Mouse (Mus musculus): ENCODE measurements around the gene Tm9sf4. TPM values are rescaled to one million over a fixed set of nuclear protein-coding genes. Genes with fewer than 3 reads are reported as not detected.
A peak's percentile ranks its signal among the peaks of the same experiment; 100 is the strongest.

Tm9sf4 gene
- total and polyA plus RNA-seq, 3 experiments = 35.2 to 109 (median 42.9) TPM

DNA sequence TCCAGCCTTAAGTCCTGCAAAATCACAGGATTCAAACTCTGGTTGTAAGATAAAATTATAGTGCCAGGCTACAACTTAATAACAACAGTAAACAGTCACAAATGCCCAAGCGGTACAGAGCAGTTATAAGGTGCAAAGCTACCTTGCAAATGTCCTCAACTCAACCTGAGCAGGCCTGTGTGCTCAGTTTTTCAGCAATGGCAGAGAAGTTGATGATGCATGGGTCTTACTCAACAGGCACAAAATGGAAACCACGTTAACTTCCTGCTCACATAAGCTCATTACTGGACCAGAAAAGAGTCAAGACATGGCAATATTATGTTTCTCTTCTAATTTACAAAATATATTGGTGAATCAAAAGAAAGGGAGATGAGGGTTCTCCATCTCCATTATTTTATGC, 61.5 kb downstream of the Tm9sf4 start:
- Histone ChIP-seq H3K36me3 (replicated peaks) (peaks cover 18% of the 10 kb centered on the region), H3K9me3 (replicated peaks) (no peaks in the 10 kb centered on the region), H3K4me3 (ENCODE audit: low read depth, low read length) (no peak overlapping the region), H3K27me3 (ENCODE audit: insufficient read depth, low read length) (no peaks in the 10 kb centered on the region), H3K4me1 (ENCODE audit: insufficient read depth, low read depth, low read length) (peaks cover 89% of the 10 kb centered on the region)
- DNase-seq (ENCODE audit: low spot score) (no peak), ATAC-seq (ENCODE audit: extremely low read depth, insufficient number of reproducible peaks, low FRiP score, poor library complexity, severe bottlenecking) (no peak)
- TF ChIP-seq GATA1 (IDR thresholded peaks at IDR 0.05; ENCODE audit: borderline replicate concordance, low read length) (no peak), POLR2AphosphoS5 (IDR thresholded peaks at IDR 0.05; ENCODE audit: insufficient replicate concordance, low read depth, low read length) (no peak), CTCF (IDR thresholded peaks at IDR 0.05; ENCODE audit: low read depth, low read length) (no peak), TAL1 (conservative IDR thresholded peaks at IDR 0.05; ENCODE audit: low read depth, low read length) (no peak), GATA2 (IDR thresholded peaks at IDR 0.05; ENCODE audit: borderline replicate concordance, low read depth, low read length) (no peak)

- no peaks in the 10 kb centered on the region for H3K9me3 ChIP-seq (replicated peaks)
- no peak for ATAC-seq (ENCODE audit: extremely low read depth, insufficient number of reproducible peaks, low FRiP score, poor library complexity, severe bottlenecking)
- peaks cover 89% of the 10 kb centered on the region for H3K4me1 ChIP-seq (ENCODE audit: insufficient read depth, low read depth, low read length)
- TF ChIP-seq GATA1 (IDR thresholded peaks at IDR 0.05; ENCODE audit: borderline replicate concordance, low read length) (no peak), TAL1 (conservative IDR thresholded peaks at IDR 0.05; ENCODE audit: low read depth, low read length) (no peak), GATA2 (IDR thresholded peaks at IDR 0.05; ENCODE audit: borderline replicate concordance, low read depth, low read length) (no peak), POLR2AphosphoS5 (IDR thresholded peaks at IDR 0.05; ENCODE audit: insufficient replicate concordance, low read depth, low read length) (no peak)
- peaks cover 38% of the 10 kb centered on the region for H3K36me3 ChIP-seq (replicated peaks)
- peak within 1 kb of the TSS; percentile 66 for H3K4me3 ChIP-seq (ENCODE audit: low read depth, low read length)
- DNase-seq (ENCODE audit: low spot score) = no peak
- no peaks in the 10 kb centered on the region for H3K27me3 ChIP-seq (ENCODE audit: insufficient read depth, low read length)
Observed at GRCm38 (mm10) chr2:153224946-153225594, 64.0 kb downstream of the Tm9sf4 start, which contains the start of gene Tspyl3. Gene Tspyl3, minus strand, starts transcription at chr2:153225441.

GRCm38 (mm10) chr2:153225595-153225953, 64.5 kb downstream of the Tm9sf4 start:
- H3K36me3 ChIP-seq (replicated peaks) = peaks cover 43% of the 10 kb centered on the region
- no peaks in the 10 kb centered on the region for H3K9me3 ChIP-seq (replicated peaks)
- H3K4me3 ChIP-seq (ENCODE audit: low read depth, low read length) = peak overlapping the region; percentile 66; the same call in 1 of the 2 replicates
- H3K27me3 ChIP-seq (ENCODE audit: insufficient read depth, low read length) = no peaks in the 10 kb centered on the region
- no peak for ATAC-seq (ENCODE audit: extremely low read depth, insufficient number of reproducible peaks, low FRiP score, poor library complexity, severe bottlenecking)
- H3K4me1 ChIP-seq (ENCODE audit: insufficient read depth, low read depth, low read length) = peaks cover 89% of the 10 kb centered on the region
- DNase-seq (ENCODE audit: low spot score) = no peak
- no peak for TF ChIP-seq POLR2AphosphoS5 (IDR thresholded peaks at IDR 0.05; ENCODE audit: insufficient replicate concordance, low read depth, low read length)
- TF ChIP-seq TAL1 (conservative IDR thresholded peaks at IDR 0.05; ENCODE audit: low read depth, low read length) = peak; percentile 8; the same call in 1 of the 2 replicates

GRCm38 (mm10) chr2:153227959-153228358, 66.9 kb downstream of the Tm9sf4 start:
- Histone ChIP-seq H3K27me3 (ENCODE audit: insufficient read depth, low read length) (no peaks in the 10 kb centered on the region), H3K36me3 (replicated peaks) (peaks cover 67% of the 10 kb centered on the region), H3K4me3 (ENCODE audit: low read depth, low read length) (no peak overlapping the region; the same call in 1 of the 2 replicates), H3K9me3 (replicated peaks) (no peaks in the 10 kb centered on the region), H3K4me1 (ENCODE audit: insufficient read depth, low read depth, low read length) (peaks cover 87% of the 10 kb centered on the region)
- DNase-seq (ENCODE audit: low spot score) (peak; percentile 60), ATAC-seq (ENCODE audit: extremely low read depth, insufficient number of reproducible peaks, low FRiP score, poor library complexity, severe bottlenecking) (peak; percentile 79)
- no peak for TF ChIP-seq POLR2AphosphoS5 (IDR thresholded peaks at IDR 0.05; ENCODE audit: insufficient replicate concordance, low read depth, low read length)
- TF ChIP-seq GATA1 (IDR thresholded peaks at IDR 0.05; ENCODE audit: borderline replicate concordance, low read length) = no peak
- TF ChIP-seq TAL1 (conservative IDR thresholded peaks at IDR 0.05; ENCODE audit: low read depth, low read length) = peak; percentile 76

DNA sequence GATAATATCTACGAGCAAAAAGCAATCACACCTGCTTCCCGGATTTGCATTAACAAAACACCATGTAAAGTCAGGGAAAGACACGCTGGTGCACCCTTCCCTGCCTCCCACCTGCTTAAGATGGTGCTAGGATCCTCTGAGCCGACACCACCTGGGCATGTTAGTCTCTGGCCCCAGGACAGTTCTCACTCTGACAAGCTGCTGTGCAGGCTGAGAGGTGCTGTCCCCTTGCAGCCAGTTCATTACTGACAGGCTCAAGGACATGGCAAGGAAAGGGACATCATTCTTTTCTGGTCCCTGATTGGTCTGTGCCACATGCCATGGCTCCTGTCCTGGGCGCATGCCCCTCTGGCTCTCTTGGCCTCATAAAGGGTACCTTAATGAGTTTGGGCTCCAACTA, 67.4 kb downstream of the Tm9sf4 start:
- TF ChIP-seq POLR2AphosphoS5 (IDR thresholded peaks at IDR 0.05; ENCODE audit: insufficient replicate concordance, low read depth, low read length) (no peak), CTCF (IDR thresholded peaks at IDR 0.05; ENCODE audit: low read depth, low read length) (no peak), TAL1 (conservative IDR thresholded peaks at IDR 0.05; ENCODE audit: low read depth, low read length) (no peak), GATA2 (IDR thresholded peaks at IDR 0.05; ENCODE audit: borderline replicate concordance, low read depth, low read length) (no peak), GATA1 (IDR thresholded peaks at IDR 0.05; ENCODE audit: borderline replicate concordance, low read length) (no peak)

DNA sequence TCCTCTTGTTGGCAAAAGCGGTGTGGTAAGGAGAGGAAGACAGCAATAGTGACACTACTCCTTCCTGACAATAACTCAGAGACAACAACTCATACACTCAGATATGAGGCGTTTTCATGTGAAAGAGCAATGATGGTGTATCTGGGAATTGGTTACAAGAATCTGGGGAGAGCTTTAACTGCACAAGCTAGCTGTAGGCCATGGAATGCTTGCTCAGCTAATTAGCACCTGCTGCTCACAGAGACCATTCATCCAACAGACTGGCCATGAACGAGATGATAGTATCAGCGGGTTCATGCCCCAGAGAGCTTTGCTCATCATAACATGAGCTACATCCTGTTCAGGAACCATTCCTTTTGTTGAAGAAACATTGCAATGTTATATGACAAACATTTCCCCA, 76.1 kb downstream of the Tm9sf4 start:
- H3K4me3 ChIP-seq (ENCODE audit: low read depth, low read length) = no peak overlapping the region
- ATAC-seq (ENCODE audit: extremely low read depth, insufficient number of reproducible peaks, low FRiP score, poor library complexity, severe bottlenecking) (no peak), DNase-seq (ENCODE audit: low spot score) (no peak)
- peaks cover 54% of the 10 kb centered on the region for H3K4me1 ChIP-seq (ENCODE audit: insufficient read depth, low read depth, low read length)
- H3K9me3 ChIP-seq (replicated peaks) = no peaks in the 10 kb centered on the region
- peaks cover 68% of the 10 kb centered on the region for H3K36me3 ChIP-seq (replicated peaks)
- no peaks in the 10 kb centered on the region for H3K27me3 ChIP-seq (ENCODE audit: insufficient read depth, low read length)
- no peak for TF ChIP-seq CTCF (IDR thresholded peaks at IDR 0.05; ENCODE audit: low read depth, low read length)
- no peak for TF ChIP-seq POLR2AphosphoS5 (IDR thresholded peaks at IDR 0.05; ENCODE audit: insufficient replicate concordance, low read depth, low read length)
- no peak for TF ChIP-seq GATA2 (IDR thresholded peaks at IDR 0.05; ENCODE audit: borderline replicate concordance, low read depth, low read length)

More for the DNA sequence above, 67.4 kb downstream of the Tm9sf4 start:
- peaks cover 85% of the 10 kb centered on the region for H3K4me1 ChIP-seq (ENCODE audit: insufficient read depth, low read depth, low read length)
- no peaks in the 10 kb centered on the region for H3K27me3 ChIP-seq (ENCODE audit: insufficient read depth, low read length)
- peaks cover 73% of the 10 kb centered on the region for H3K36me3 ChIP-seq (replicated peaks)
- H3K4me3 ChIP-seq (ENCODE audit: low read depth, low read length) = peak overlapping the region; percentile 49; the same call in 1 of the 2 replicates
- ATAC-seq (ENCODE audit: extremely low read depth, insufficient number of reproducible peaks, low FRiP score, poor library complexity, severe bottlenecking) = no peak
- no peaks in the 10 kb centered on the region for H3K9me3 ChIP-seq (replicated peaks)
- no peak for DNase-seq (ENCODE audit: low spot score)

Data from G1E (cell line).